Mouse (Mus musculus) brain, embryonic 14.5 days (tissue): ENCODE measurements around the gene Acot3.

Experiments used
- CTCF ChIP-seq: fragments of 200-500 bp; IDR thresholded peaks from 2 replicates; pipeline ENCODE4 v1.5.1; 2012; ENCODE audit warnings: inconsistent platforms, mild to moderate bottlenecking, moderate library complexity, borderline replicate concordance; ENCODE audit not compliant: insufficient read depth, insufficient read length; ENCODE audit errors: extremely low read depth
- POLR2A ChIP-seq: fragments of 200-500 bp; IDR thresholded peaks from 2 replicates; pipeline ENCODE4 v1.6.1; 2012; ENCODE audit warnings: mild to moderate bottlenecking, inconsistent platforms, borderline replicate concordance; ENCODE audit not compliant: poor library complexity, insufficient read depth, insufficient read length, severe bottlenecking; ENCODE audit errors: extremely low read depth

GRCm38 (mm10) chr12:84013130-84013529, 38.8 kb upstream of the Acot3 start:
- TF ChIP-seq CTCF, result peak; percentile 40; the same call in 1 of the 2 replicates
- no peak for TF ChIP-seq POLR2A
